Mouse (Mus musculus) ES-E14 (cell line): ENCODE results near the gene Zmym4.

Experiments
- CHD2 ChIP-seq: IDR thresholded peaks from 2 replicates; pipeline ENCODE4 v1.6.1; 2014; ENCODE audit warnings: mild to moderate bottlenecking, low read depth, low read length, inconsistent platforms
- HCFC1 ChIP-seq: IDR thresholded peaks from 2 replicates; pipeline ENCODE4 v1.6.1; 2012; ENCODE audit warnings: low read length, inconsistent platforms, borderline replicate concordance; ENCODE audit not compliant: insufficient read depth
- MAFK ChIP-seq: IDR thresholded peaks from 2 replicates; pipeline ENCODE4 v1.6.1; 2014; ENCODE audit warnings: mild to moderate bottlenecking, low read depth, low read length, inconsistent platforms; ENCODE audit not compliant: insufficient read depth
- ZC3H11A ChIP-seq: IDR thresholded peaks from 2 replicates; pipeline ENCODE4 v1.6.1; 2012; ENCODE audit warnings: low read depth, mild to moderate bottlenecking, inconsistent platforms, low read length, borderline replicate concordance
- ZNF384 ChIP-seq: IDR thresholded peaks from 2 replicates; pipeline ENCODE4 v1.6.1; 2012; ENCODE audit warnings: low read depth, low read length, inconsistent platforms

- TF ChIP-seq HCFC1: no peak
- no peak for TF ChIP-seq MAFK
- no peak for TF ChIP-seq ZC3H11A
- TF ChIP-seq ZNF384: no peak
- no peak for TF ChIP-seq CHD2
Measured at GRCm38 (mm10) chr4:126860268-126860986, 107.5 kb downstream of the Zmym4 start.
